Mouse (Mus musculus) ovary, postnatal 36 days (tissue): ENCODE results near the gene Gm28051.

Source experiments
- DNase-seq: peaks from one replicate; pipeline ENCODE4 v3.0.0; 2022; ENCODE audit warnings: low spot score, mixed read lengths

Gene Gm28051

DNA sequence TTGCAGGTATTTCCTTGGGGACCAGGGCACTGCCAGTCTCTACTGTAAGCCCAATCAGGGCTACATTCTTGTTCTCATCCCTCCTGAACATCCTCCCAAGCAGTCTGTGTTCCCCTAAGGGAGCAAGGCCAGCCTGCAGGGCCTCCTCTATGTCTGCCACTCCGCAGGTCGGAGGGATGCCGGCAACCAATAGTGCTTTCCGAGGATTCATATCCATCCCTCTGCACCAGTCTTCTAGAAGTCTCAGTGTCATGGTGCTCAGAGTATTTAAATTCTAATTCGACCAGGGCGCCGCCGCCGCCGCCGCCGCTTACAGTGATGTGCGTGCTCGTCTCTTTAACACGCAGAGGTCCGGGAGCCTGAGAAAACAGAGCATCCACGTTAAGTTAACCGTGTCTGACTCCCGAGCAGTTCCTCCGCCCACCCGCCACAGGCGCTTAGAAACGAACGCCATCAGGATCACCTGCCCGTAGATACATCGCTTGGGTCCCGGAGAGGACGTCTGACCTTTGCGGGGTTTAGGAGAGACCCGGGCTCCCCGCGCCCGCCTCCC, 14.5 kb downstream of the Gm28051 start:
- no peak for DNase-seq

DNA sequence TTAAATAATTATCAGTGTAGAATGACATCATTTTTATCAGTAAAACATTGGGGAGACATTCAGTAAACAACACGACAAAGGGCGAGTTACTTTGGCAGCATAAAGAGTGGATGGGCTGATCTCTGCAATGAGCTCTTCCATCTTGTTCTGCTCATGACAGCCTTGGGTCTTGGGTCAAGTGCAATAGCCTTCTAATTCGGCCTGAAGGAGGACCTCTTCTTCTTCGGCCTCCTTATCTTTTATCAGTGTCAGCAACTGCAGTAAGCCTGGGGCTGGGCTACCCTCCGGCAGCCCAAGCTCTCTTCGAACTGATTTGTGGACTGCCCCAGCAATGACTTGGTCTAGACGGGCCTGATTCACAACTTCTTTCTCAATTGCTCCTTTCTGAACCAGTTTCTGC, 15.5 kb downstream of the Gm28051 start:
- no peak for DNase-seq

GRCm38 (mm10) chr12:102740285-102740684, 17.3 kb downstream of the Gm28051 start:
- no peak for DNase-seq

DNA sequence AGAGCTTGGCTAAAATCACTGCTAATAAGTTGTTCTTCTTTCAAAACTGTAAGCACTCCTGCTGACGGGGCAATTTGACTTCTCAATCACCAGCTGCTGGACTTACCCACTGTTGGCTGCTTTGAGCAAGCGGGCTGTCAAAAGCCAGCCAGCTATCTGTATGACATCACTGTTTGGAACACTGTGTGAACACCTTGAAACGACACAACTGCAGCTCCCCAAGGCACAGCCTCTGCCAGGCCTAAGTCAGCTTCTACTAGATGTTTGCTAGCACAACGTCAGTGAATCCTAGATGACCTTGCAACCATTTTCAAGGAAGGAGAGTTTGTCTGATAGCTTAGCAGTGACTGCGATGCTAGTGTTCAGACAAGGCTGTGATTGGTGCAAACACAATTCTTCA, 18.5 kb downstream of the Gm28051 start:
- DNase-seq = no peak

- peak; percentile 49 for DNase-seq
Measured at GRCm38 (mm10) chr12:102733381-102733780, 24.2 kb downstream of the Gm28051 start.

DNA sequence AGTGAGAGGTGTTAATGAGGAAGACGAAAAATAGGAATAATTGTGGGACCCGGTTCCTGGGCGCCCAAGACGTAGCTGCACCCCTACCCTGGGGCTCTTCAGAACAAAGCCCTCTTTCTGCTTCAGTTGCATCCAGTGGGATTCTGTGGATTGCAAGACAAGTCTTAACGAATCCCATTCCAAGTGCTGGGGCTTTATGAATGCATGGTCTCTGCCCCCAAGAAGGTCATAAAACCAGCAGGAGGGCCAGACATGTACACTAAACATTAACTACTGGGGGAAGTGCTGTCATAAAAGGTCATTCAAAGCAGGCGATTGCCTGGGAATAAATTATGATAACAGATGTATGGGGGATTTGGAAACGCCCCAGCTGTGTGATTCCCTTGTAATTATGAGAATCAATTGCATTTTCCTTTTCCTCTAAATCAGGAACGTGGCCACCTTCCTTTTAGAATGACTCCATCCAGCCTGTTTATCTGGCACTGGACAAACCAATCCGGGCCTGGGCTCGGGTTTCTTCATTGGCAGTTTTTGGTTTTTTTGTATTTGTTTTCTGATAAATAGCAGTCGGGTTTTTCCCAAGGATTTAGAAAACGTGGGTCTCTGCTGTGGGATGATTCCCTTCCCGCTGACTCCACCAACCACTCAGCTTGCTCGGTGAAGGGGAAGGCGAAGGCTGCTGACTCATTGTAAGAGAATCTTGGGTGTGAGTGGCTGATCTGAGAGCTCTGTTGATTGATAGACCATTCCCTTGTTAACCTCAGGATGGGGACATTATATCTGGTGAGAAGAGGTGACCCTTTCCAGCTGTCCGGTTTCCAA, 26.6 kb downstream of the Gm28051 start:
- no peak for DNase-seq

- DNase-seq = peak; percentile 67
Measured at GRCm38 (mm10) chr12:102729855-102730797, 27.4 kb downstream of the Gm28051 start.

DNA sequence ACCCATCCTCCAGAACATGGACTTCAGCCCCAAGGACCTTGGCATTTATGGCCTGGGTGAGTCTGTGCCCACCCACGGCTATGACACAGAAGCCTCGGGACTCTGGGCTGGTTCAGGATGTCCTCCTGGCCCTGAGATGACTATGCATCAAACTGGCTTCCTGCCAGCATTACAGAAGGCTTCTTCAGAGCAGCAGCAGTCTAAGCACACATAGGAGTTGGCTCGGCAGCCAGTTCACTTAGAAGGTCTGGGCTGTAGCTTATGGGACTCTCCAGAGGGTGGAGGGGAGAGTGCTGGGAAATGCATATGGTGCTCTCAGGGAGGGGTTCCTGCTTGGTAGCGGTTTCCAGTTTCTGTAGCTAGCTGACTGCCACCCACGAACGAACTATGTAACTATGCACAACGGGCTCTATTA, 31.8 kb downstream of the Gm28051 start:
- no peak for DNase-seq

DNA sequence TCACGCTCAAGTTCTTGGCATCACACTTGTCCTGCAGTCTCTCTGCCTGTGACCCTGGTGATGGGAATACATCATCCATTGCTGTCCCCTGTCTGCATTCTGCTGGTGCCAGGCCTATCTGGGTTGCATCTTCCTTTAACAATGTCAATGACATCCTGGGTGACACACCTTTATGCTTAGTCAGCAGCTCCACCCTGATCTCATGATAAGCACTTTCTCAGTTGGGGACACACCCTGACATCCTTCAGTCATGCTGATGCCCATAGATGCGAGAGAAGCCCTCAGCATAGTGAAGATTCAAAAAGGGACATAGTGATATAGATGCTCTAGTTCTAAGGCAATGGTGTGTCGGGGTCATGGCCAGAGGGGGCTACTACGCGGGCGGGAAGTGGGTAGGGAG, 32.4 kb downstream of the Gm28051 start:
- no peak for DNase-seq

GRCm38 (mm10) chr12:102723861-102724260, 33.7 kb downstream of the Gm28051 start:
- DNase-seq = no peak

DNA sequence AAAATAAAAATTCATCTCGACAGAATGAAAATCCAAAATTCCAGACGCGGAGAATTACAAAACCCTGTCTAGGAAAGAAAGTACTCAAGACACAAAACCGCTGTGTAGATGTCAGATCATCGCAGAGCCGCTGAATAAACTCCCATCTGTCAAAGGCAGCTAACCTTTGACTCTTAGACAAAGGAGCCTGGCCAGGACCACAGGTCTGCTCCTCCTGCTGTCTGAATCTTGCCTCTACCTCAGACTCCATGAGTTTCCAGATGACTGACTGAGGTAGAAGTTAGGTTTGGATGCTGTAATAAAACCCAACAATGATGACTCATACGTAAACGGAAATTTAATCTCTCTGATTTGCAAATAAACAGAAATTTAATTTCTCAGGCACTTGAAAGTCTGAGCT, 34.6 kb downstream of the Gm28051 start:
- no peak for DNase-seq

DNA sequence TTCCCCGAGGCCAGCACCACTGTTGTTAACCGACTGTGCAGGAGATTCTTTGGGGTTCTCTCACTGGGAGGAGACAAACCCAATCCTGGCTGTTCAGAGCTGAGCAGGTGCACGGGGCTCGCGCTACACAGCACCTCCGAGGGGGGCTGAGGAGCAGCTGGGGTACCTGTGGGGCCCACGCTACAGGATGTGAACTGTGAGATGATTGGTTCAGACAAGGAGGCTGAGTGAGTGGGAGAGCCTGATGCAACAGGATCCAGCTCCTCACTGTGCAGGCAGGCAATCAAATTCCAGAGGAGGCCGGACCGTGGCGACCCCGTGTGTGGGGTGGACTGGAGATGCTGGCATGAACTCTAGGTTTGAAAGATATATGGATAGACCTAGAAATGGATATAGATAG, 35.1 kb downstream of the Gm28051 start:
- no peak for DNase-seq

DNA sequence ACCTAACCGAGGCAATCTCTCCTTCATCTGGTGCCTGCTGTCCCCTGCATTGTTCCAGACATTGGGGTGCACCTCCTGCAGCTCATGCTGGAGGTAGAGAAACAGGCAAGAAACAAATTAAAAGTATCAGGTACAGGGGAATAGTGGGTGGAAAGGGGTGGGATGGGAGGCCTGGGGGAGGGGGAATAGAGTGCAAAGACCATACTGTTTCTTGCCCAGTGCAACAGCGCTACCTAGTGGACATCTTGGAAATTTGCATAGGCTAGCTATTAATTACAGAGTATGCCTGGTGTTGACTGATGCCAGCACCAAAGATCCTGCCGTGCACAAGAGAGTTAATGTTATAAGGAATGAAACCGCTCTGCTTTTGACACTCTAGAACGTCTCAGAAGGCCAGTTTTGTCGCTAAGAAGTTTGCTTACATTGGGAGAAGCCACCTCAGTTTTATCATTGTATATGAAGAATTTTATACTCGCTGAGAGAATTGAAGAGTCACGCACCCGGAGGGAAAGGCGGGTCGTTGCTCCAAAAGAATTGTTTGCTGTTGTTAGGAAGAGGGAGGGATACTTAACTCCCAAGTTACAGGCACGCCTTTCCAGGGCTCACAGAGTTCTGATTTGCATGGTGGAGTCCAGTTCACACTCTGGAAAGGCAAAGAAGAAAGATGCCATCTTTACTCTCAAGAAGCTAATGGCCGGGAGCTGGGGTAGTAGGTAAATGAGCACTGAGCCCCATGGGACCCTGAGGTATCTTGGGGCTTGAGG, 37.8 kb downstream of the Gm28051 start:
- no peak for DNase-seq

DNA sequence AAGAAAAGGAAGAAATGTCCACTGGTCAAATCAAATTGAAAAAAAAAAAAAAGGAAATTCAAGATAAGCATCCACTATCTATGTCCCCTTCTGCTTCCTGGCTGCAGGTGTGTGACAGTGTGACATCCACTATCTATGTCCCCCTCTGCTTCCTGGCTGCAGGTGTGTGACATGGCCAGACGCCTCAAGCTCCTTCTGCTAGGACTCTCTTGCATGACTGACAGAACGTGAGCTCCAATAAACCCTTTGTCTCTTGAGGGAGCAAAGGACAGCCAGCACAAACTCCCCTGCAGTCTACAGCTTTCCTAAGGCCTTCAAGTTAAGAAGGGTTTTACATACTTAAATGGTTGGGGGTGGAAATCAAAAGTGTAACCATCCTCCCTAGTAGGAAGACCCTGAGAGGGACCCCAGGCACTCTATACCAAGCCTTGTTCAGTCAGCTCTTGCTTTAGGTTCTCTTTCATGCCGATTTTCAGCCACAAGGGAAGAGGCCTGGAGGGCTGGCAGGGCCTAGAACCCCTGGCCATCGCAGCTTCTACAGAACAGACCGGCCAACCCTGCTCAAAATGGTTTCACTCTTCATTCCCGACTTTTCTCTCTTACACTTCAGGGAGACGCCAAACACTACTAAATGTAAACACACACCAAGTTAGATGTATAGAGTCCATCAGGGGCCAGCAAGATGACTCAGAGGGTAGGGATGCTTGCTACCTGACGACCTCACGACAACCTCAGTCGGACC, 42.7 kb downstream of the Gm28051 start:
- DNase-seq = no peak

- DNase-seq = no peak
Measured at GRCm38 (mm10) chr12:102714116-102714515, 43.4 kb downstream of the Gm28051 start.

GRCm38 (mm10) chr12:102713153-102713865, 44.3 kb downstream of the Gm28051 start:
- DNase-seq = no peak

GRCm38 (mm10) chr12:102710851-102711375, 46.7 kb downstream of the Gm28051 start:
- DNase-seq = no peak

DNA sequence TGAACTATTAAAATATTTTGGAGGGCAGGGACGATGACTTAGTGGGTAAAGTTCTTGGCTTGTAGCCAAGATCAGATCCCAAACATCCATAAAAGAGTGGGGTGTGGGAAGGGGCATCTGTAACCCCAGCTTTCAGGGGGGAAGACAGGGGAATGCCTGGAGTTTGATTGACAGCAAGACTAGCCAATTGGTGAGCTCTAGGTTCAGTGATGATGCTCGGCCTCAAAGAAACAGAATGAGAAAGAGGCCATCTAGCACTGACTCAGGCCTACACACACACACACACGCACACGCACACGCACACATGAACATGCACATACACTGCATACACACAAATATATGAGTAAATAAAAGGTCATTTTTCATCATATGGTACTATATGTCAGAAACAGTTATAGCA, 47.7 kb downstream of the Gm28051 start:
- DNase-seq = no peak

- no peak for DNase-seq
Measured at GRCm38 (mm10) chr12:102708220-102708619, 49.3 kb downstream of the Gm28051 start.

DNA sequence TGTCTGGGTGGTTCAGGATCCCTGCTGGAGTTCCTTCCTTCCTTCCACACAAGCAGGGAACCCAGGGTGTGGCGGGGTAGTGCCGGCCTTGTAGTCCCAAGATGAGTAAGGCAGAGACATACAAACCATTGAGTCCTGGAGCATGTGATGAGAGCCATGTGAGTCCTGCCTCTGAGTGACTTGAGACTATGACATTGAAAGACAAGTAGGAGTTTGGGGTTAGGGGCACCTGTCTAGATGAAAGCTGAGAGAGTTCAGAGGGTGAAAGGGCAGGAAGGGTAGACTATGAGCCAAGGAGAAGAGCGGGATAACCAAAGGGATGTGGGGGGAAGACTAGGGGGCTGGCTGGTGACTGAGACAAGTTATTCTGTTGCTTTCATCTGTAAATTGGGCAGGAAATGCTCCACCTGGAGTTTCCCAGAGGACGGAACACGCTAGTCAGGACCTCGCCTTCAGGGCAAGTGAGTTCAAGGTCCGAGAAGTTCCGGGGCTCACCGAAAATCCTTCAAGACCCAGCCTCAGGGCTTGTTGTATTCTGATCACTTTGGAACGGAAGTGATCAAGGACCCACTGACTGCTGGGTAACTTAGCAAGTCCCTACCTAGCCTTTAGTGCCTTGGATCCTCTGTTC, 50.6 kb downstream of the Gm28051 start:
- no peak for DNase-seq
